Mouse (Mus musculus): Measurements from ENCODE around the gene Bcl2l15. TPM values are rescaled to one million over a fixed set of nuclear protein-coding genes. Genes with fewer than 3 reads are reported as not detected.

Gene Bcl2l15
- 0.08 and 0.30 TPM in 2 replicates for polyA plus RNA-seq (2012; rRNA removed)

DNA sequence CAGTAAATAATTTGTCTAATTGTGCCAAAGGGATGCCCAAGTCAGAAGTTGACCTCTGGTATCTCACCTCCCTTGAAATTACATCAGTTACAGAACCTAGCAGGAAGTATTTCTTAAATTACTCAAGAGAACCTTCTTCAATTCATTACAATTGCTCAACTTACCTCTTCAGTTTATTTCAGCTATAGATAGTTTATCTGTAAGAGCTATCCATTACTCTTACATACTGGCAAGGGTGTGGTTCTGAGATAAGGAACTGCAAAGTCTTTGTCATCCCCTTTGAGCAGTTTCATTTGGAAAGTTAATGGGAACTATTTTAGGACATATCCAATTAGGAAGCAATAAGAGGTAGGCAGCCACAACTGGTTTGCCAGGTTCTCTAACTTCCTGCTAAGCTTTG lies at the start of gene Bcl2l15:
TSS of gene Bcl2l15 (plus strand) at position 176 of the 400 bp plus-strand sequence.

DNA sequence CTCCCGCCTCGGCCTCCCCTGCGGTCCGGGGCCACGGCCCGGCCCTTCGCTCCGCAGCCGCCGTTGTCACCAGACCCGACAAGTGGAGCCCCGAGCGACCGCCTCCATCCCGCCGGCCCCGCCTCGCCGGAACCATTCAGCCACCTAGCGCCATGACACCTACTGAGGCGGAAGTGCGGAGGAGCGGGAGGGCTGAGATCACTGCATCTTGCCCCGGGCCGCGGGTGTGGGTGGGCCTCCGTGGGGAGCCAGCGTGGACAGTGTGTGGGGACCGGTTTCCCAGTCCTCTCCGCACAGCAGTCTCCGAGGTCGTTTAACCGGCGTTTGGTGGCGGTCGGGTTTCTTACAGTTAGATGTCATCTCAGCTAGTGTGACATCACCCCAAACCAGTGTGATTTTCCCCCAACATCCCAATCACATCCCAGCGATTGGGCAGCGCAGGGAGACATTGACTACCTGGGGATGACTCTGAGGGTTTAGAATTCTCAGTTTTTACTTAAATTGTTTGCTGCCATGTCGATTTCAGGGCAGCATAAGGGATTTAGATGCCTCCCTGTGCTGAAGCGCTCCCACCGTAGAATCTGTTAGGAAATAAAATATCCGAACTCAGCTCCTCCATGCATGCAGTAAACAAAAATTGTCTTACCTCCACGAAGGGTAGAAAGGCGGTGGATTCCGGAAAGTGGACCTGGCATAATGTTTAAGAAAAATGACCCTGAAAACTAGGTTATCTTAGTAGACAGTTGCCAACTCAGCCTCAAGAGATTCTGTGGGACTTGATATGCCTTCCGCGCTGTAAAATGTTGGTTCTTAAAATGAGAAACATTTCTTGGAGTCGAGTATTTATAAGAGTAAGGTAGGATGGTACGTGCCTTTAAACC lies 40.9 kb upstream of the Bcl2l15 start, which contains the start of gene Hipk1:
TSS of gene Hipk1 (minus strand) at position 334 of the 881 bp plus-strand sequence.

DNA sequence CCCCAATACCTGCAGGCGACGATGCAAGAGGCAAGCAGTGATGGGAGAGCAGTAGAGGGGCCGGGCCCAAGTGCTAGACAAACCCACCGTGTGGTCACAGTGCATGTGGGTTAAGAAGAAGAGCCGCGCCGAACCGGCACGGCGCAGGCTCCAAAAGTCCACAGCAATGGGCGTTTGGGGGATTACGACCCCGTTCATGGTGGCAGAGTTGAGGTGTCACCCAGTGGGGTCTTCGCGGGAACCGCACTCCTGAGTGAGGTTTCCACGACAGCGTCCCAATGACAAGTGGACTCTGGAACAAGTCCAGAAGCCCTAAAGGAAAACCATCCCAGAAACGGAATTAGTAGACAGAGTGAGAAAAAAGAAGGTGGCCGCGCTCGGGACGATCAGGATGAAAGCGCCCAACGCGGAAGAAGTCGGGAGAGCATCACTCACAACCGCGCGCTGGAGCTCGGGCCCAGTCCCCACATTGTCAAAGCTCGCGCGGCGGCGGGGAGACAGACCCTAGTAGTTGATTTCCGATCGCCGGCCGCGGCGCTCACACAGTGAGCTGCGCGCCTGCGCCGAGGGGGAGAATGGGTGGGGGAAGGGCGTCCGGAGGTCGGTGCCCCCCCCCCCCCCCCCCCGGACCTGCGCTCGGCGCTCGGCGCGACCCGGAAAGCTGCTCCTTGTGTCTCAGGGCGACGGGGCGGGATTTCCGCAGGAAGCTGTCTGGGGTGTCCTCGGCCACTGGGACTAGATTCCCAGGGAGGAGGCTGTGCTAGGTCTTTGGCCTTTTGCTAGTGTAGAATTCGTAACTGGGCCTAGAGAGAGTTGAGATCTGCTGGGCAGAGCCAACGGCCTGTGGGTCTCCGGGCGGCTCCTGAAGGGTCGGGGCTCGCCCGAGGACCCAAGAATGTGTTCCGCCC lies 23.3 kb upstream of the Bcl2l15 start, which contains the start of the genes Dclre1b, Ap4b1 and Gm43064:
TSS of gene Dclre1b (minus strand) at position 554 of the 908 bp plus-strand sequence.
TSS of gene Ap4b1 (plus strand) at position 630 of the 908 bp plus-strand sequence.
TSS of gene Gm43064 (plus strand) at position 683 of the 908 bp plus-strand sequence.

DNA sequence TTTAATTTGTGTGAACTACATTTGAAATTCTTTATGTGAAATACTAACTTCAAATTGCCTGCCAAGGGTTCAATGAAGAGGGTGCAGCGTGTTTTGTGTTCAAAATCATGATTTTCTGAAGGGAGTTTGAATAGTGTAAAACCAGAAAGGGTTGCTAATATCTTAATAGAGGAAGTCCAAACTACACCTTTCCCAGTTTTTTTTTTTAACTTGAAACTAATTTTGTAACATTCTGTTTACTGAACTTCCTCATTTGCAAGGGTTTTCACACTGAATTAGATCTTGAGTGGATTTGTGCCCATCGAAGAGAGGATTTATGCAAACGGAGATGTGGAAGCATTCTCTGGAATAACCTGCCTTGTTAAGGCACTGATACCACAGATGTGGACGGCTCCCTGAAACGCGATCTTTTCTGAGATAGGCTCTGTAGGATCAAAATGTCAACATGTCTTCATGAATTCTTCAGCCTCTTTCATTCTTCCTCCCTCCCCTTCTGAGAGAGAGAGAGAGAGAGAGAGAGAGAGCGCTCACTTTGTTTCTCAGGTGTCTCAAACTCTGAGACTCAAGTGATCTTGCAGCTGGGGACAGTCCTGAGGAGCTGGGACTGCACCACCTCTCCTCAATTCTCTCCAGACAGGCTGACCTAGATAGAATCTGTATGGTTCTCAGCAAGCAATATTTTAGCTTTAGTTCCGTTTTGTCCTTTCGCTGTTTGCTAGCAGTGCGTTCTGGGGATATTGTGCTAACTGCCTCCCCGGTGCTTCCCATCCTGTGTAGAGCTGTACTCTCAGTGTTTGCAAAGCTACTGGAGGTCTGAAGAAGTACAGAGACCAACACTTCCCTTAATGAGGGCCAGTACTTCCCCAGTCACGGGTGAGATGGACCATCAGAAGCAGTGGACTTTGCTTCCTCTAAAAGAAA lies 26.7 kb downstream of the Bcl2l15 start, which contains the start of gene Ptpn22:
TSS of gene Ptpn22 (plus strand) at position 915 of the 921 bp plus-strand sequence.

Other genes with a start within 250 kb of the Bcl2l15 start
- gene Atg4a-ps, start 186.5 kb upstream of the Bcl2l15 start, polyA plus RNA-seq (2012; rRNA removed): not detected in 2 replicates
- 5.1 and 5.3 TPM in 2 replicates for gene Olfml3, start 94.6 kb upstream of the Bcl2l15 start, polyA plus RNA-seq (2012; rRNA removed)
- not detected in 2 replicates for gene Gm10964, start 93.2 kb upstream of the Bcl2l15 start, polyA plus RNA-seq (2012; rRNA removed)
- 22.2 and 37.2 TPM in 2 replicates for gene Hipk1, start 41.0 kb upstream of the Bcl2l15 start, polyA plus RNA-seq (2012; rRNA removed)
- 7.4 and 7.7 TPM in 2 replicates for gene Dclre1b, start 23.2 kb upstream of the Bcl2l15 start, polyA plus RNA-seq (2012; rRNA removed)
- 2.4 and 4.1 TPM in 2 replicates for gene Ap4b1, start 23.1 kb upstream of the Bcl2l15 start, polyA plus RNA-seq (2012; rRNA removed)
- gene Gm43064, start 23.0 kb upstream of the Bcl2l15 start, polyA plus RNA-seq (2012; rRNA removed): not detected in 2 replicates
- 0.04 and 0.23 TPM in 2 replicates for gene Ptpn22, start 27.2 kb downstream of the Bcl2l15 start, polyA plus RNA-seq (2012; rRNA removed)
- 1.1 and 1.5 TPM in 2 replicates for gene Rsbn1, start 81.5 kb downstream of the Bcl2l15 start, polyA plus RNA-seq (2012; rRNA removed)
- 2.7 and 3.8 TPM in 2 replicates for gene Phtf1, start 135.5 kb downstream of the Bcl2l15 start, polyA plus RNA-seq (2012; rRNA removed)

Data from stomach, adult 2 months (tissue).